Mouse (Mus musculus) T-helper 2 cell (primary cell): ENCODE results near the gene Spats1.
"Not testable (repeated sequence)": the region's sequence is repeated elsewhere in the genome, so short reads cannot be mapped to it uniquely, and the experiment has no call there.

ENCODE experiments used
- in situ Hi-C: fragments of 300-600 bp; cut with MboI, MseI; formaldehyde crosslinking; loops from one replicate; pipeline ENCODE4 v1.15.1; 2025; ENCODE audit warnings: high pct_unique_total_duplicates

Spats1 gene

DNA sequence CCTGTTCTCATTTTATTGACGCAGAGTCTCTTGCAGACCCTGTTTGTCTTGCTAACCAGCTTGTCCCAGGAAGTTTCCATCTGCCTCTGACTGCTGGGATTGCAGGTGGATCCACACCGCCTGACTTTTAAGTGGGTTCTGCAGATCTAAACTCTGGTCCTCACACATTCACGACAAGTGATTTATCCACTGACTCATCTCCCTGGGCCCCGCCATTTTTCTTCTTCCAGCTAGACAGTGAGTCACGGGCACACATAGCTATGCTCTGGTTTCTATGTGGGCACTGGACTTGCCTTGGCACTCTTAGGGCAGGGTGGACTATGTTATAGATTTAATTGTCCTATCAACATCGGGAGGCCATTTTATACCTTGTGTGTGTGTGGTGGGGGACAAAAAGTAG is 14.5 kb upstream of the Spats1 start:
- in situ Hi-C loops, result no loop called here

DNA sequence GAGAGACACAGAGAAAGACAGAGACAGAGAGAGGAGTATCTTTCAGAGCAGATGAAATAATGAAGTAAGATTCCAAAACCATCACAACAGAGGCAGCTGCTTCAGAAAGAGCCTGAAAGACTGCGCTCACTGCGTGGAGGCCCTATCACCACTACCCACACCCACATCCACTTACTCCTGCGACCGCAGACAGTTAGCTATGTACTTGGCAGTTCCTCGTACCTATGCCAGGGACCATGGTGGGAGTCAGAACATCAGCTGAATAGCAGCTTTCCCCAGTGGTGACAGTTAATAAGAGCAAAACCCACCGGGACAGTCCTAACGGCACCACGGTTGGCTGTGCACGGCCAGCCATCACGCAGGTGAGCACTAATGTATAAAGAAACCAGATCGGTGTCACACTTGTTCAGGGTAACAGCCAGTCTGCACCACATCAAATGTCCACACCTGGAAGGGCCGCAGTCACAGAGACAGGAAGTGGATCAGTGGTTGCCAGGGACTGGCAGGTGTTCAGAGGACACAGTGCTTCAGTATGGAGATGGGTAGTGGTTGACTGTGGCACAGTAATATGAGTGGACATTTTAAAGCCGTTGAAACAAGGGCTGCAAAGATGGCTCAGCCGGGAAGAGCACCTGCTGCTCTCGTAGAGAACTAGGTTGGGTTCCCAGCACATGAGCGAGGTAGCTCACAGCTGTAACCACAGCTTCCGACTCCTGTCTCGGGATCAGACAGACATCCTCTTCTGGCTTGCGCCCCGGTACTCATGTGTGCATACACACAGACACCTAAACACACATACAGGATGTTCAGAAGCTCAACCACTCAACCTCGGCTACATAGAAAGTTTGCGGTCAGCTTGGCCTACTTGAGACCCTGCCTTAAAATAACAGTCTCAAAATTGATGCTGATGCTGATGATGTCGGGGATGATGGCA is 13.4 kb upstream of the Spats1 start:
- in situ Hi-C loops, result no loop called here

DNA sequence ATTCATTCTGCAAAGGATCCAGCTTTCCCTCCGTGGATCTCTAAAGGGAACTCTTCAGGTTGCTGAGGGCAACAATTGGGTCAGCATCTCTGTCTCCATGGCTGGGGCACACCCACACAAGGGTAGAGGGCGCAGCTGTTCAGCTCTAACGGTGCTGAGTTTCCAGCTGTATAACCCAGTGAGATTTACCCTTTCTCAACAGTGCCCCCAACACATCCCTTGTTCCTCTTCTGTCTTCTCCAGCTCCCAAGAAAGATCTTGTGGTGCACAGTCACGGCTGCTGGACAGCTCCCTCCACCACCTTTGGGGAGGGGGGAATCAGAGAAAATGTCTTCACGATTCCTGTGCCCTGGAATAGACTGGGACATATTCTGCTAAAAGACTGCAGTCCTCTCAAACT is 12.0 kb upstream of the Spats1 start:
- in situ Hi-C loops, result no loop called here

DNA sequence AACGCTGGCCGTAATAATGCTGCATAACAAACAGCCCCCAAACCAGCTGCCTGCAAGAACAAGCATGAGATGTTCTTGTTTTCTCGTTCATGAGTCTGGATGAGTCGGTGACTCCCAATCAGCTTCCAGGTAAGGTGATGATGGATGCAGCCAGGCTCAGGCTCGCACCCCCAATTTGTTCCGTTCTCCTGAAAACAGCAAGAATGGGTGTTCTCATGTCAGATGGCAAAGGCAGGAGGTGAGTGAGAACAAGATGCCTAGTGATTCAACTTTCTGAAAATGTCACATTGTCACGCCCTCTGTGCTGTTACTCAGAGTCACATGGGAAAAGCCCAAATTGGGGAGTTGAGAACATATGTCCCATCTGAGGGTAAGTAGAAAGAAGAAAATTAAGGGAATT is 10.4 kb upstream of the Spats1 start:
- in situ Hi-C loops, result no loop called here

DNA sequence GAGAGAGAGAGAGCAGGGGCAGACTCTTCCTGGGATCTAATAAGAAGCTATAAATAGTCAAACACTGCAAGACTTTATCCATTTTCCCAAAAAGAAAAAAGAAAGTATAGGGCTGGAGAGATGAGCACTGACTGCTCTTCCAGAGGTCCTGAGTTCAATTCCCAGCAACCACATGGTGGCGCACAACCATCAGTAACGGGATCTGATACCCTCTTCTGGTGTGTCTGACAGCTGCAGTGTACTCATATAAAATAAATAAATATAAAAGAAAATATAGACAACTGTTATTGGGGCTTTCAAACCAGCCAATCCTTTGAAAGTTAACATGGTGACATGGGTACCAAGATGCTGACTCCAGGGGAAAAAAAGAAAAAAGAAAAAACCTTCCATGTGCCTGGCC is 5.2 kb upstream of the Spats1 start:
- in situ Hi-C loops, result no loop called here

DNA sequence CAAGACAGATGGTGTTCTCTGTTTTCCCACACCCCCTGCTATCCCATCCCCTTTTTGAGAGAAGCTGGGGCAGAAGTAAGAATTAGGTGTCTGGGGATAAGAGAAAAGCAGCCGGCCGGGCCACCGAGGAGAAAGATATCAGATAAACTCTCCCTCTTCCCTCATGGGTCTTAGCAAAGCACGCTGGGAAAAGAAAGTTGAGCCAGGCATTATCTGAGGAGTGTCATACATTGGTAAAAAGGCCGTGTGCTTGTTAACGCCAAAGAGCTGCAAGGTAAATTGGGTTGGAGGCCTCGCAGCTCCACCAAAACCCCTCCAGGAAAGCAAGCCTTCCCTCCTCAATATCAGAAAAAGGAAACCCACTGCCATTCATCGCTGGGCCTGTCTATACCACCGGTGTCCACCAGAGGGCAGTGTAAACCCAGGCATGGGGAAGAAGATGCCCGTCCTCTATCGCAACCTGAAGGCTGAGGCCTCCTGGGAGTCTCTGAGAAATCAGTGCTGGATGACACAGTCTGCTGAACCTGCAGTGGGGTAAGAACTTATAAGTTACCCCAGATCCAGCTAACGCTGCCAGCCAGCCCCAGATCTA is 3.1 kb upstream of the Spats1 start:
- in situ Hi-C loops, result loop anchor here (5.0 kb wide), 1 partner anchor 74 kb away; no protein-coding TSS in a partner anchor

DNA sequence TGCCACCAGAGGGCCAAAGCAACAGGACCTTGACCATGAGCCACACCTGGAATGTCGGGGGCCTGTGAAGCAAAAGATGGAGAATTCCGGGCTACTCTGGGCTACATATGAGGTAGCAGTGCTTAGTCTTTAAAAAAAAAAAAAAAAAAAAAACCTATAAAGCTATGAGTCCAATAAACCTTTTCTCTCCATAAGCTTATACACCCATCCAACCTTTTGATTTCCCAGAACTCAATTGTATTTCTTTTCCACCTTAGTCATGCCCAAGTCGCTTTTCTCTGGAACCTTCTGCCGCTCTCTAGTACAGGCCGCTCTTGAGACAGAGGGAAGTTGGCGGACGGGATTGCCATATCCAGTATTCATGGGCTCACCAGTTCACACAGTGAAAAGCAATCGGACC is 1.1 kb downstream of the Spats1 start:
- in situ Hi-C loops, result no loop called here

DNA sequence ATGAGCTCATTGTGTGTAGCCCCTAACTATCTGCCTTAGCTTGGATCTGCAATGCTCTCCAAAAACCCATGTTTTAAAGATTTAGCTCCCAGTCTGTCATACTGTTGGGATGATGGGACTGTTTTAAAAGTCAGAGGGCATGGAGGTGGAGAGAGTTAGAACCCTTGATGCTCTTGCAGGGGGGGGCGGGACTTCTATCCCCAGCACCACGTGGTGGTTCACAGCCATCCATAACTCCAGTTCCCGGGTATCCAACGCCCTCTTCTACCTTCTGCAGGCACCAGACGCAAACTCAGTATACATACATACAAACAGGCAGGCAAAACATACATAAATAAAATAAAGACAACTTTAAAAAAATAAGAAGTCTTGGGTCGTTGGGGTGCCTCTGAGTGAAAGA is 1.5 kb downstream of the Spats1 start:
- in situ Hi-C loops, result no loop called here

DNA sequence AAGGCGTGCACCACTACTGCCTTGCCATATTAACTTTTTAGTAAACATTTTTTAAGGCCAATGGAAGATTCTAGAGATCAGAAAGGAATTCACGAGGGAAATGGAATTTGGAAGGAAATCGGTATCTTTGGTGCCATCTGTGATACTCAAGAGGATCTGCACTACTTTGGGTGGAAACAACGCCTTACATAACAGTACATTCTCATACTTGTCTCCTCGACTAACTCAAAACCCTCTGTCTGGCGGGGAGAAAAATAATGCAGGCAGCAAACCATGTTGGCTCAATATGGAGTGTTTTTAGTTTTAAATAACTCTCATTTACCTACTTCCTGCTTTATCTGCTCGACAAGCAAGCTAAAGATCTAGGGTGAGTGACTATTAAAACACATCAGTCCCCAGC is 4.5 kb downstream of the Spats1 start:
- in situ Hi-C loops, result no loop called here

DNA sequence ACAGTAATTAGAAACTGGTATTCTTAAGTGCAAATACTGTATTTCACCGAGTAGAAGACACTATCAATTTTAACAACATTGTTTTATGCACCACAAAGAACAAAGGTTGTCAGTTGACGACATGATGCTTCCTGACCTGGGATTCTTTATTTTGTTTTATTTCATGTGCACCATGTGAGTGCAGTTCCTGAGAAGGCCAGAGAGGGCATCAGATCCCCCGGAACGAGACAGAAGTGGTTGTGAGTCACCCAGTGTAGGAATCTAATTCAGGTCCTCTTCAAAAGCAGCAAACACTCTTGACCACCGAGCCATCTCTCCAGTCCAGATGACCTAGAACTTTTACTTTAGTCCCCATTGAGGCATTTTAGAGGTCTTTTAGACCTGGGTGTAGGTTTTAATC is 6.9 kb downstream of the Spats1 start:
- in situ Hi-C loops, result no loop called here

DNA sequence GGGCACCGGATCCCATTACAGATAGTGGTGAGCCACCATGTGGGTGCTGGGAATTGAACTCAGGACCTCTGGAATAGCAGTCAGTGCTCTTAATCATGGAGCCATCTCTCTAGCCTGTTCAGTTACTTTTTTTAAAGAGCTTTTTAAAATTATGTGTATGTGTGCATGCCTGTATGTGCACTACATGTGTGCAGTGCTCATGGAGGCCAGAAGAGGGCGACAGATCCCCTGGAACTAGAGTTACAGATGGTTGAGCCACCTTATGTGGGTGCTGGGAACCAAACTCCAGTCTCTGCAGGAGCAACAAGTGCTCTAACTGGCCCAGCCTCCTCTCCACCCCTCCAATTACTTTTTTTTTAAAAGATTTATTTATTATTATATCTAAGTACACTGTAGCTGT is 8.5 kb downstream of the Spats1 start:
- in situ Hi-C loops, result no loop called here

DNA sequence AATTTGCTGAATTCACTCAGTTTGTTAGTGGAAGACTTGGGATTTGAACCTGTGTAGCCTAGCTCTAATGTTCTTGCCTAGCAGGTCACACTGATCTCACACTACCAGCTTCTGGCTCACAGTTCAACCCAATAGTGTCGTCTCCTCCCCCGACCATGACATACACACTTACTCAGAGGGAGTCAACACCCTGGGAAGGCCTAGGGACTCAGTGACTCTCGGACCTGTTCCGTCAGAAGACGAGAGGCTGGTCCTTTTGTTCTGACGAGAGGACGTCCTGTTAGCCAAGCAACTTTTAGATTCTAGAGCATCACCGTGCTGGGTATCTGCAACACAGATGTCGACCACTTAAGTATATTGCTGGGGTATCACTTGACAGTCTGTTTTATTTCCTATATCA is 11.0 kb downstream of the Spats1 start:
- in situ Hi-C loops, result no loop called here

DNA sequence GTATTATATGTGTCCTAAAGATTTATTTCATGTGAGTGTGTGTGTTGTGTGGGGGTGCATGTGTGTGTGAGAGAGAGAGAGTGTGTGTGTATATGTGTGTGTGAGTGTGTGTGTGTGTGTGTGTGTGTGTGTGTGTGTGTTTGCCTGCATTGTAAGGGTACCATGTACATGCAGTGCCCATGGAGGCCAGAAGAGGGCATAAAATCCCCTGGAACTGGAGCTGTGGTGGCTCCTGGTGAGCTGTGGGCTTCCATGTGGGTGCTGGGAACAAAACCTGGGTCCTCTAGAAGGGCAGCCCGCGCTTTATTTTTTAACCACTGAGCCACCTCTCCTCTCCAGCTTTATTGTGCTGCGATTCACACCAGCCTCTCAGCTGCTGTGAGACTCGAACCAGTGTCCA is 12.7 kb downstream of the Spats1 start:
- in situ Hi-C loops, result no loop called here

DNA sequence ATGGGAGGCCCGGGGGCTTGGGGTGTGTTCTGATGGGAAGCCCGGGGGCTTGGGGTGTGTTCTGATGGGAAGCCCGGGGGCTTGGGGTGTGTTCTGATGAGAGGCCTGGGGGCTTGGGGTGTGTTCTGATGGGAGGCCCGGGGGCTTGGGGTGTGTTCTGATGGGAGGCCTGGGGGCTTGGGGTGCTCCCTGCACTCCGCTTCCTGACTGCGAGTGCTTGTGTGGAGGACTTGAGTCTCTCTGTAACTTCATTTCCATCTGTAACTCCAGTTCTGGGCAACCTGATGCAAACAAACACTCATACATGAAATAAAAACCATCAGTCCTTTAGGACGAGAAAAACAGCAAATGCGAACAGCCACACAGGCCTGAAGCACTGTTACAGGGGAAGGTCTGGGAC is 16.2 kb downstream of the Spats1 start:
- in situ Hi-C loops, result no loop called here

DNA sequence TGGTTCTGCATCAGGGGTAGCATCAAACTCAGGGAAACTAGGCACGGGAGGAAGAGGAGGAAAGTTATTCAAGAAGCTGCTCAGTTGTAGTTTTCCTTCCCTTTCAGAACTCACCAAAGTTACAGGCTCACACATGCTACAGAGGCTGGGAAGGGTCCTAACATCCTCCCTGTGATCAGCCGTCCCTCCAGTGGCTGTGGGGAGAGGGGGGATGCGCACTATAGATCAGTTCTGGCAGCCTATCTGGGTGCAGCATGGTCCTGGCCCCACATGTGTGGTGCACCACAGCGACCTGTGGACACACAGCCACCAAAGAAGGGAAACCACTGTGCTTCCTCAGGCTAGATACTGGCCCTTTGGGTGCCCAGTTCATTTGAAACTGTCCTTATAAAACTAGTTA is 16.7 kb downstream of the Spats1 start:
- in situ Hi-C loops, result no loop called here

DNA sequence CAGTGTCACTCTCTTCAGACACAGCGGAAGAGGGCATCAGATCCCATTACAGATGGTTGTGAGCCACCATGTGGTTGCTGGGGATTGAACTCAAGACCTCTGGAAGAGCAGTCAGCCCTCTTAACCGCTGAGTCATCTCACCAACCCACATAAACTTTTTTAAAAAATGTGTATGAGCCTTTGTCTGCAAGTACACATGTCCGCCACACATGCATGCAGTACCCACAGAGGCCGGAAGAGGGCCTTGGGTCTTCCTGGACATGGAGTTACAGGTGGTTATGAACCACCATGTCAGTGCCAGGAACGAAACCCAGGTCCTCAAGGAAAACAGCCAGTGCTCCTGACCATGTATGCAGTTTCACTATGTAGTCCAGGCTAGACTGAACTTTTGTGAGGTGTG is 17.7 kb downstream of the Spats1 start:
- in situ Hi-C loops, result no loop called here

DNA sequence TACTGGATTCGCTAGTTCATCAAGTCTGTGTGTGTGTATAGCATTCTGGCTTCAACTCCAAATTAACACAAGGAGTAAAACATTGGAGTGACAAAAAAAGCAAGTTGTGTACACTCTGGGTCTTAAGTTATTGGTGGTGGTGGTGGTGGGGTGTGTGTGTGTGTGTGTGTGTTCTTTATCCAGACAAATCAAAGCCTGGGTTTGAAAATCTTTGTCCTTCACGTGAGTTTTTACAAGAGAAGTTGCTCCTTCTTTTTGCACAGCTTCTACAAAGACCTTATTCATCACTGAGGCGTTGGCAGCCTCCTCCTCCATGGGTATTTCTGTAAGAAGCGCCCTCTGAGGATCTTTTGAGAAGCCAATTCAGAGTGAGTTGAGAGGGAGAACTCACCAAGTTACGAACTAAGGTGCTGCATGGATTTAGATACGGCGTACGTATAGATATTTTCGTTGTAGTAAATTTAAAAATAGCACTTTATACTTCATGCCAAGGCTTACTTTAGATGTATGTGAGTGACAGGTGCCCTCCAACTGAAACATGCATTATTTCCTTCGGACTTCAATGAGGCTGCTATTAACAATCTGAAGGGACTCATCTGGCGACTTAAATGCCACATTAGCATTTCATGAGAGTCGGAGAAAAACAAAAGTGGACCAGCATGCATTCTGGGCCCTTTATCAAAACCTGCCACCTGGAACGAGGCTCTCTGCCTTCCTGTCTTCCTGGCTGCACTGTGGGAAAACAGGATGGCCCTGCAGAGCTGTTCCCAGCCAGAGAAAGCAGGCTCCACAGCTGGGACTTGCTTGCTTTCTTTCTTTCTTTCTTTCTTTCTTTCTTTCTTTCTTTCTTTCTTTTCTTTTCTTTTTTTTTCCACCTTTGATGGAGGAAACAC is 18.7 kb downstream of the Spats1 start:
- in situ Hi-C loops, result no loop called here

DNA sequence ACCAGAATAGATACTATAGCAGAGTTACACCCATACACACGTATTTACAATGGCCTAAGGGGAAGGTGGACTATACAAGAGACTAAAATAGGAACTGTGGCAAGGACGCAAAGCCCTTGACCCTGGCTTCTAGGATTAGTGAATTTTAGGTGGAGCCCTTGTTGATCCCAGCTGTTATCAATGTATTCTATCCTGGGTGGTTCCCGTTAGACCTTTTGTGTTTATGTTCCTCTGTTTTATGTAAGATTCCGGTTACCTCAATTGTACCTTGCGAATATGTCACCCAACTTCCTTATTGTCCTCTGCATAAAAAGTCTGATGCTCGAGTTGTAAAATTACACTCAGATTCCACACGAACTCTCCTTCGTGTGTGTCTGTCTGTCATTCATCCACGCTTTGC is 19.4 kb downstream of the Spats1 start:
- in situ Hi-C loops, result not testable (repeated sequence)

DNA sequence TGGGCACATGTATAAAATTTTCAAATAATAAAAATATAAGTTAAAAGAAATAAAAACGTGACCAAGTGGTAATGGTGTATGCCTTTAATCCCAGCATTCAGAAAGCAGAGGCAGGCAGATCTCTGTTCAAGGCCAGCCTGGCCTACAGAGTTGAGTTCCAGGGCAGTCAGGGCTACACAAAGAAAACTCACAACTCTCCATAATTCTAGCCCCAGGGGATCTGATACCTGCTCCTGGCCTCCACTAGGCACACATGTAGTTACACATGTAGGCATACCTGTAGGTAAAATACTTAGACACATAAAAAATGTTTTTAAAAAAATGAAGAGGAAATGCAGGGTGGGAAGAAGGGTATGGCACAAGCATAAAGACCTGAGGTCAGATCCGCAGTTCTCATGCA is 20.4 kb downstream of the Spats1 start:
- in situ Hi-C loops, result no loop called here

DNA sequence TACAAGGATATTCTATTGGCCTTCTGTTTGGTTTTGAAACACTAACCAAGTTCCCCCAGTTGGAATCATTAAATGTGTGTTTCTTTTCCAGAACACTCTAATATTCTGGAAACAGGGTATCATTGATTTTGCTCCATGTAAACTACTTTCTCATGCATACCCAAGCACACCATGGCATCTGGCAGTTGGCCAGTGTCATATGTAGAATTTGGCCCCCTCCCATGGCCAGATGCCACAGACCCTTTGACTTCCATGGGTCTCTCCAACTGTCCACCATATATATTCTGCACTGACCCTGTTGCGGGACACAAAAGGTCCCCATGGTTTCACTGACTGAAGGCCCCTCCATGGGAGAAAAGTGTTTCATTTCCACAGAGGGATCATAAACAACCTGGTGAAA is 22.9 kb downstream of the Spats1 start:
- in situ Hi-C loops, result no loop called here

DNA sequence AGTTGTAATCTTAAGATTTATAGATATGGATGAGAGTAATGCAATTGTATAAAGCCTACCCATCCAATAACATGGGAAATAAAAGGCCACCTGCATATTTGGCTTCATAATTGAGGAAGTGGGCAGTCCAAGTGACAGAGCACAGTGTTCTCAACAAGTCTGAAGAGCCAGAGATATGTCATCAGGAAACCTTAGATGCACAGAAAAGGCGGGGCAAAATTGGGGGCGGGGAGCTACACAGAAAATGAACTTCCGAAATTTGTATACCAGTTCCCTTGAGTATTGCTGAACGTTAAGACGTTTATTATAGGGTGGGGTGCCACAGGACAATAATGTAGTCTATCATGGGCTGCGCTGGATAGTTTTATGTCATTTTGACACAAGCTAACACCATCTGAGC is 25.1 kb downstream of the Spats1 start:
- in situ Hi-C loops, result no loop called here

DNA sequence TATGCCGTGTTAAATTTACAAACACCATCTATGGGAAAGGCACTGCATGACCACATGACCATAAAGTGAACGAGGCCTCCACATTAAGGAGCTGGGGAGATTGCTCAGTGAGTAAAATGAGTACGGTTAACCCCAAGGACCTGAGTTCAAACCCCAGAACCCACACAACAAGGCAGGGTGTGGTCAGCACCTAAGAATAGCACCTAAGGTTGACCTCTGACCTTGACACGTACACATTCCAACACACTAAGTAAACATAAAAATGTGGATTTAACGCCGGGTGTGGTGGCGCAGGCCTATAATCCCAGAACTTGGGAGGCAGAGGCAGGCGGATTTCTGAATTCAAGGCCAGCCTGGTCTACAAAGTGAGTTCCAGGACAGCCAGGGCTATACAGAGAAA is 25.6 kb downstream of the Spats1 start:
- in situ Hi-C loops, result no loop called here
